Mouse (Mus musculus): Measurements from ENCODE around the gene Otud5.
A peak's percentile ranks its signal among the peaks of the same experiment; 100 is the strongest.

DNA sequence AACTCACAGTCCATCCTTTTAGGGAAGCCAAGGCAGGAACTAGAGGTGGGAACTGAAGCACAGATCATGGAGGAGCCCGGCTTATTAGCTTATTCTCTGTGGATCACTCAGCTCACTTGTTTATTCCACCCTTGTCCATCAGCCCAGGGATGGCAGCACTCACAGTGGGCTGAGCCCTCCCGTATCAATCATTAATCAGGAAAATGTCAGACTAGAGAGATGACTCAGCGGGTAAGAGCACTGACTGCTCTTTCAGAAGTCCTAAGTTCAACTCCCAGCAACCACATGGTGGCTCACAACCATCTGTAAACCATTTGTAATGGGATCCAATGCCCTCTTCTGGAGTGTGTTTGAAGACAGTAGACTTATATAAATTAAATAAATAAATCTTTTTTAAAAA is 43.8 kb upstream of the Otud5 start:
- TF ChIP-seq CTCF (IDR thresholded peaks at IDR 0.05; ENCODE audit: low read depth) (peak; percentile 36), EP300 (IDR thresholded peaks at IDR 0.05; ENCODE audit: low read depth) (no peak)

All from liver, embryonic 14.5 days (tissue).